Mouse (Mus musculus) kidney, postnatal 10 days (tissue): ENCODE measurements around the gene Elp5.
"Not testable (repeated sequence)": the region's sequence is repeated elsewhere in the genome, so short reads cannot be mapped to it uniquely, and the experiment has no call there.

ENCODE experiments used
- DNase-seq: peaks from one replicate; pipeline ENCODE4 v3.0.0; 2021; ENCODE audit warnings: mixed read lengths

The Elp5 gene

DNA sequence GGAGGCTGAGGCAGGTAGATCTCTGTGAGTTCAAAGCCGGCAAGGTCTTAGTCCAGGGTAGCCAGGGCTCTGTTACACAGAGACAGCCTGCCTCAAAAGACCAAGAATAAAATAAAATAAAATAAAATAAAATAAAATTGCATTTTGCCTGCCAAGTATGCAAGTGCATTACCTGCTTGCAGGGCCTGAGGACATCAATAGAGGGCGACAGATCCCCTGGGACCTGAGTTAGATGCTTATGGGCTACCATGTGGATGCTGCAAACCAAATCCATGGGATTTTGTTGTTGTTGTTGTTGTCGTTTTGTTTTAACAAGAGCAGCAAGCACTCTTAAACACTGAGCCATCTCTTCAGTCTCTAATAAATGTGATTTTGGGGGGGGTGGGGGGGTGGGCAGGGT, 50.1 kb downstream of the Elp5 start:
- no peak for DNase-seq

DNA sequence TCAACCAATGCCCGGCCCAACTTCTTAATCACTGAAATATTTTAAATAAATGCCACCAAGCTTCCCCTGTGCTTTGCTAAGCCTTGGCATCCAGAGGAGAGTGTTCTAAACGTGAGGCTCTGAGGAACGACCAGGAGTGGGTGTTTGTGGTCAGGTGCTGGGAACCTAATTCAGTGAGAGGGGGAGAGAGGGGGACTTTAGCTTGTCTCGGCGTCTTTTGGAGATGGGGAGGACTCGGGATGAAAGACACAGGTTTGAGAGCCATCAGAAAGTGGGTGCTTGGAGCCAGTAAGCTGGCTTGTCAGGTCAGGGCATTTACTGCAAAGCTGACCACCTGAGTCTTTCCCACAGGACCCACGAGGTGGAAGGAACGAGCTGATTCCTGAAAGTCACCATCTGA, 50.5 kb downstream of the Elp5 start:
- no peak for DNase-seq

- DNase-seq: no peak
Observed at GRCm38 (mm10) chr11:69930967-69931537, 51.3 kb downstream of the Elp5 start.

DNA sequence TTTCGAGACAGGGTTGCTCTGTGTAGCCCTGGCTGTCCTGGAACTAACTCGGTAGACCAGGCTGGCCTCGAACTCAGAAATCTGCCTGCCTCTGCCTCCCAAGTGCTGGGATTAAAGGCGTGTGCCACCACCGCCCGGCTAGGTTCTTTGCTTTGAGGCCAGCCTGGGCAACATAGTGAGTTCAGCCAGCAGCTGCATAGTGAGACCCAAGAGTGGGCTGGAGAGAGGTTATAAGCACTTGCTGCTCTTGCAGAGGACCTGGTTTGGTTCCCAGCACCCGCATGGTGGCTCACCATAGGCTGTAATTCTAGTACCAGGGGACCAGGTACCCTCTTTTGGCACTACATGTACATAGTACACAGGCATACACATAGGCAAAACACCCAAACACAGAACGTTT, 52.1 kb downstream of the Elp5 start:
- DNase-seq: not testable (repeated sequence)

DNA sequence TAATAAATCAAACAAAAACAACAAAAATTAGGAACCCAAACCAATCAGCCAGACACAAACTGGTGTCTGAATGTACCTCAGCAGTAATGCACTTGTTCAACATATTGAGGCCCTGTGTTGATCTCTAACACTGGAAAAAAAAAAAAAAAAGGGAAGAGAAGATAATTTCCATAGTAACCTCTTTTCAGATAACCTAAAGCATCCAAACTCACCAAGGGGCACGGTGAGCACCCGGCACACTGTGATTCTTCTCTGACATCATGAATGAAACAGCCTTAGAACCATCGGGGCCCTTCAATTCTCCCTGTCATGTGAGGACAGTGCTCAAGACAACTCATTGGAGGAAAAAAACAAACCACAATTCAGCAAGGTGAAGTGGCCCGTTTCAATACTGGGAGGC, 52.6 kb downstream of the Elp5 start:
- no peak for DNase-seq

DNA sequence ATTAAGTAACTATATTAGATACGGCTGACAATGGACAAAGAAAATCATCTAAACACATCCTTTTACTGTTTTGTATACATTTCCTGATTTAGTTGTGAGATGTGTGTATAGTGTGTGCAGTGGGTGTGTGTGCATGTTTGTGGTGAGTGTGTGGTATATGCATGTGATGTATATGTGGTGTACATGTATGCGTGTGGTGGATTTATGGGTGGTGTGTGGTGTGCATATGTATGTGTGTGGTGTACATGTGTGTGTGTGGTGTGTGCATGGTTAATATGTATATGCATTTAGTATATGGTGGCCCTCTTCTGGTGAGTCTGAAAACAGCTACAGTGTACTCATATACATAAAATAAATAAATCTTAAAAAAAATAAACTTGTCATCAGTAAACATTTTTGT, 54.8 kb downstream of the Elp5 start:
- DNase-seq: no peak

DNA sequence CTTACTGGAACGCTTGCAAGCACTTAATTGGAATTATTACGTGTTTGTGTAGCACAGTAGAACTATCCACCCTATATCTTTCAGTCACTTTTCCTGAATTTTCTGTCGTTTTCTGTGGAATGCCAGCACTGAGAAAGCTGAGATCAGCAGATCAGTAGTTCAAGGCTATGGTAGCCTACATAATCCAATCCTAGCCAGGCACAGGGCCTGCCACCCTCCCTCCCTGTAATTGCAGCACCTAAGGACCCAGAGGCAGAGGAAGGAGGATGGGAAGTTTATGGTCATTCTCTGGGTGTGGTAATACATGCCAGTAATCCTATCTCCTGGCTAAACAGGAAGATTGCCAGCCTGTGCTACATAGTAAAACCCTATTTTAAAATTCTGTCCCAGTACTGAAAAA, 59.5 kb downstream of the Elp5 start:
- DNase-seq: no peak

GRCm38 (mm10) chr11:69922012-69922756, 60.1 kb downstream of the Elp5 start:
- no peak for DNase-seq

DNA sequence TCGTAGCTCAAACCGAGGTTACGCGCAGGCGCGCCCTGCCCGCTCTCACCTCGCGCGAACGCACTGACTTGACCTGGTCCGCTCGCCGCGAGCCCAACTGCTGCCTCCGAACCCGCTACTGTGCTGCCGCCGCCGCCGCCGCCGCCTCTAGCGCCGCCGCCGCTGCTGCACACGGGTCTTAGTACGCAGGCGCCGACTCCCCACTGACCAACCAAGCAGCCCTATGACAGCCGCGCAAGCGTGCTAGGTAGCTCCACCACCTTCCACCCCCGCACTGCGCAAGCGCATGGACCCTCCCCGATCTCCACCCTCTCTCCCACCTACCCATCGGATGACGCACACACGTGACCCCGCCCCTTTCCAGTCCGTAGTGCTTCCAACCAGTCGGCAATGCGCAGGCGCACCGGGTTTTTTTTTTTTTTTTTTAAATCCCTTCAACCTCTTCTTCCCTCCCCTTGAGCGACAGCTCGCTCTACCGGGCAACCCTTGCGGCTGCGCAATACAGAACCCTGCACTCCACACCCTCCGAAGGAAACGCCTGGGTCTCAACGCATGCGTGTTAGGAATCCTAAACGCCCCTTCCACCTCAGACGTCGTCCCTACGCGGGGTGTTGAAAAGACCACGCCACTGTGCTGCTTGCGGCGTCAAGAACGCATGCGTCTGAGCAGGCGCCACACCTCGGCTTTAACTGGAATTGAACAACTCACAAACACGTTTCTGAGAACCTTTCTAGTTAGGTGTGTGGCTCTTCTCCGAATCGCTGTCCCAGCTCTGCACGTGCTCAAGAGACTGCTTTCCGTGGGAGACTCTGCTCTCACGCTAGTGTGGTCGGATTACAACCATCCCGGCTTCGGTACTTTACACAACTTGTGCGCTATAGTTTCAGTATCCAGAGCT, 61.0 kb downstream of the Elp5 start, which contains the start of gene Eif5a:
Gene Eif5a, minus strand, starts transcription at position 845 of the 898 bp plus-strand sequence.
- peak; percentile 100 for DNase-seq

- DNase-seq: peak; percentile 77
Observed at GRCm38 (mm10) chr11:69920266-69921031, 61.9 kb downstream of the Elp5 start.

DNA sequence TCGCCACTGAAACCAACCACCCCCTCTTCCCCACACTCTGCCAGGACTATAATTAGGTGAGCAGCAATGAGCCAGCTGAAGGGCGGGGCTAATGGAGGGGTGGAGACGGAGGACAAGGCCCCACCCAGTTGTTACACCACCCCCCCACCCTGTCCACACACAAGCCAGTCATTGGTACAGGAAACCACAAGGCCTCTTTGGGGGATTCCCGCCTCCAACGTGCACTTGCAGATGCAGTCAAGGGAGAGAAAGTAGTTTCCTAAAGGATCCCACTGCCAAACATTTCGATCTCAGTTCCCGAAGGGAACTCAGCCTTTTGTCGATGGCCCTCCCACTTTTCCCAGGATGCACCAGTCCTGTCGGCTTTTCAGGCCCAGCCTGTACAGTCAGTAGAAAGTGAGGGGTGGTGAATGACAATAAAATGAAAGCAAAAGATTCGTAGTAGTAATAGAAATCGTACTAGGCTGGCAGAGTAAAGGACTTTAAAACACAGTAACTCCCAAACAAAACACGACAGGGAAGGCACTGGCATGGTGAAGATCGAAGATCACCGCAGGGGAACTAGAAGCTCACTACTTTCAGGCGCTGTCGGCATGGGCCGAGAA, 62.6 kb downstream of the Elp5 start:
- DNase-seq: peak; percentile 87

DNA sequence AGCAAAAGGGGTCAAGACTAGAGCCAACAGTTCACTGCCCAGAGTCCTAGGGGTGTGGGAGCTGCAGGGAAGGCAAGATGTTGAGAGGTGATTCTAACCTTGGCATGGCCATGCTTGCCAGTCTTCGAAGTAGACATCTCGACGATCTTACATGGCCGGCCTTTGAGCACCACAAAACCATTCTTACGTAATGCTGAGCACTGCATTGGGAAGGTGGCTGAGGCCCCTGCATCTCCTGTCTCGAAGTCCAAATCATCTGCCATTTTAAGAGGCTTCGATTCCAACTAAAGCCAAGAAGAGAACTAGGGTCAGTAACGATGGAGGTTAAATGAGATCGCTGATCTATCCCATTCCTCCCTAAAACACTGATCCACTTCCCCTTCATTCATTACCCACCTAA, 63.3 kb downstream of the Elp5 start:
- no peak for DNase-seq
